Mouse (Mus musculus): ENCODE results near the gene Bpifa3.

- TF ChIP-seq CTCF (IDR thresholded peaks at IDR 0.05; ENCODE audit: low read depth) (peak; percentile 47), EP300 (IDR thresholded peaks at IDR 0.05; ENCODE audit: low read depth) (no peak)
Measured at GRCm38 (mm10) chr2:154158433-154158832, 28.3 kb downstream of the Bpifa3 start.
